Mouse (Mus musculus) right cerebral cortex, adult 18-20 months (tissue): ENCODE measurements around the gene Pdlim3.

Experiments used
- DNase-seq: peaks from one replicate; pipeline ENCODE4 v3.0.0; 2022; ENCODE audit warnings: mixed read lengths

The Pdlim3 gene

GRCm38 (mm10) chr8:45906251-45906619, 21.0 kb downstream of the Pdlim3 start:
- DNase-seq: no peak

- DNase-seq: no peak
Measured at GRCm38 (mm10) chr8:45913707-45914106, 28.4 kb downstream of the Pdlim3 start.

DNA sequence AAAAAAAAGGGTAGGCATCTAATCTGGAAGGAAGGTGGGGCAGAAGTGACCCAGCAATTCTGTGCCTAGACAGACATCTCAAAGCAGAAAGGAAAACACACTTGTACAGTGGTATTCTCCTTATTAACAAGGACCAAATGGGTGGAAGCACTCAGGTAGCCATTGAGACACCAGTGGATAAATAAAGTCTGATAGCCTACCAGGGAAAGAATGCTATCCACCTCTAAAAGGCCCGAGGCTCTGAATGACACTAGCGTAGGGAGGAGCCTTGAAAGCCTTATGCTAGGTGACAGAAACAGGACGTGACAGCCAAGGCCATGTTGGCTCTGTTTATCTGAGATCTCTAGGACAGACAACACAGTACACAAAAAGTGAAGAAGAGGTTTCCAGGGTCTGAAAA, 31.2 kb downstream of the Pdlim3 start:
- no peak for DNase-seq

DNA sequence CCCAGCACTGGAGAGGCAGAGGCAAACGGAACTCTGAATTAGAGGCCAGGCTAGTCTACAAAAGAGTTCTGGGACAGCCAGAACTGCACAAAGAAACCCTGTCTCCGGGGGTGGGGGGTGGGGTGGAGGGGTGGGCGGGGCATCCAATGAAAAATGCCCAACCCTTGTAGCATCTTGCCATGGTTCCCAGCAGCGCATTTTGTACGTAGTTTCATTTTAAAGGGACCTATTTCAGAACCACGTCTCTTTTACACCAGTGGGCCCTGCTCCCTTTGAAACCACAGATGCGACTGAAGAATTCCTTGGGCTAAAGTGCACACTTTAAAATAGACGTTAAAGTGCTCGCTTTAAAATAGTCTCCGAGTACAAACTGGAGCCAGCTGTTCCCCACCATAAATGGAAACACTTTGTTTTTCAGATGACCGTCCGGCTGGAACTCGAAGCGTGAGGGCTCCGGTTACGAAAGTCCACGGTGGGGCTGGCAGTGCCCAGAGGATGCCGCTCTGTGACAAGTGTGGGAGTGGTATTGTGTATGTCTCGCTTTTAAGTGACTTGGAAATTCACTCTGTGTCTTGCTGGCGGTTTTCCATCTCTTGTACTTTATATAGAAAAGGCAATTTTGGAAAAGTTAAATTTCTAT, 31.9 kb downstream of the Pdlim3 start:
- DNase-seq: peak; percentile 35

GRCm38 (mm10) chr8:45918891-45919290, 33.6 kb downstream of the Pdlim3 start:
- DNase-seq: peak; percentile 41

- DNase-seq: no peak
Measured at GRCm38 (mm10) chr8:45920392-45920791, 35.1 kb downstream of the Pdlim3 start.

DNA sequence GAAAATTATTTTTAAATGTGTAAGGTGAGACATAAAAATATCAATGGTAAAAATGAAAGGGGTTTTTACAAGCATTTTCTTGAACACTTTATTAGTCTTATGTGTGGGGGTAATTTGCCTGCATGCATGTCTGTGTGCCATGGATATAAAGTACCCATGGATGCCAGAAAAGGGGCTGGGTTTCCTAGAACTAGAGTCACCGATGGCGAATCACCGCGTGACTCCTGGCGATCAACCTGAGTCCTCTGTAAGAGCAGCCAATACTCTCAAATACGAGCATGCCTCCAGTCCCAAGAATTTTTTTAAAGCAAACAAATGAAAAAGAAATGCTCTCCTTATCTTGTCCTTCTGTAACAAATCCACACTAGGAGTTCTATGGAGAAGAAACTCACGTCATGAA, 36.9 kb downstream of the Pdlim3 start:
- no peak for DNase-seq

GRCm38 (mm10) chr8:45934582-45935014, 49.3 kb downstream of the Pdlim3 start, which contains the start of gene Ccdc110:
Gene Ccdc110 (plus strand): TSS chr8:45934619.
- peak; percentile 94 for DNase-seq

- peak; percentile 23 for DNase-seq
Measured at GRCm38 (mm10) chr8:45936986-45937385, 51.7 kb downstream of the Pdlim3 start.

DNA sequence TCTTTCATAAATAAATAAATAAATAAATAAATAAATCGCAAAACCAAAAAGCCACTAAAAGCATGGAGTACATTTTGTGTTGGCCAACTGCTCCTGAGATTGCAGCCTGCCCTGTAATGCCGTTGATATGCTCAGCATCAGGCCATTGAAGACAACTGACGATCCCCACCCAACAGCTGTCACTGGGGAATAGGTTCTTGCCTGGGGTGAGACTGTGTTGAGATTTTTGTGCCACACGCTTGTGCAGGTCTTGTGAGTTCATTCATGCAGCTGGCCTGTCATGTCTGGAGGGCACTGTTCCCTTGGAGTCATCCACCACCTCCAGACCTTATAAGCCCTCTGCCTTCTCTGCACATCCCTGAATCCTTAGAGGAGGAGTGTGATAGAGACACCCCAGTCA, 61.0 kb downstream of the Pdlim3 start:
- no peak for DNase-seq

DNA sequence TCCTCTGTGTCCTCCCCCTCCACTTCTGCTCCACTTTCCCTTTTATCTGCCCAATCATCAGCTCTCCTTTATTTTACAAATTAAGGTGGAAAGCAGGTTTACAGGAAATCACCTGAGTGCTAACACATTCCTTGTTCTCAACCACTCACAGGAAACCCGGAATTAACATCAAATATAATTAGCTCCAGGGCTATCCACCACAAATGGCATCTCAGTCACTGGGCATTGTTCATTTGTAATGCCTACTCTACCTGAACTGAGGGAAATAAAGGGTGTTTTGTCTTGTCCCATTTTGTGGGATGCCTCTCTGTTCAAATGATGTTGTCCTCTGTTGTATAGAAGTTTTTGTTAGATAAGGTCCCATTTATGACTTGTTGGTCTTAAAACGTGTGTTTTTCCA, 65.4 kb downstream of the Pdlim3 start:
- DNase-seq: no peak
